Mouse (Mus musculus) T-cell, adult 2 months (primary cell): ENCODE measurements around the gene Zfp609.
"Not testable (repeated sequence)": the region's sequence is repeated elsewhere in the genome, so short reads cannot be mapped to it uniquely, and the experiment has no call there.

Experiments used
- DNase-seq: peaks from one replicate; pipeline ENCODE4 v3.0.0; 2022; ENCODE audit warnings: low spot score

Gene Zfp609

DNA sequence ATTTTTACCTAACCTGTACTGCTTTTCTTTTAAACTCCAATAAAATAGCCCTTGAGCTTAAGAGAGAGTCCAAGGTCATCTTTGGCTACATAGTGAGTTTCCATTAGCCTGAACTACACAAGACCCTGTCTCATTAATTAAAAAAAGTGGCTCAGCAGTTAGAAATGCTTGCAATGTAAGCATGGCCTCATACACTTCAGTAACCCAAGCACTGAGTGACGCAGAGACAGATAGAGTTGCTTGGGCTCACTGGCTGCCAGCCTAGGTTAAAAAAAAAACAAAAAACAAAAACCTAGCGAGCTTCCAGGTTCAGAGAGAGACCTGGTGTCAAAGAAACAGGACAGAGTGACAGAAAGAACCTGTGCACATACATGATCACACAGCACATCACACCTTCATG, 14.5 kb downstream of the Zfp609 start:
- DNase-seq = no peak

- no peak for DNase-seq
Observed at GRCm38 (mm10) chr9:65811784-65812183, 15.6 kb downstream of the Zfp609 start.

GRCm38 (mm10) chr9:65807818-65808217, 19.5 kb downstream of the Zfp609 start:
- DNase-seq = no peak

- DNase-seq = no peak
Observed at GRCm38 (mm10) chr9:65807251-65807650, 20.1 kb downstream of the Zfp609 start.

DNA sequence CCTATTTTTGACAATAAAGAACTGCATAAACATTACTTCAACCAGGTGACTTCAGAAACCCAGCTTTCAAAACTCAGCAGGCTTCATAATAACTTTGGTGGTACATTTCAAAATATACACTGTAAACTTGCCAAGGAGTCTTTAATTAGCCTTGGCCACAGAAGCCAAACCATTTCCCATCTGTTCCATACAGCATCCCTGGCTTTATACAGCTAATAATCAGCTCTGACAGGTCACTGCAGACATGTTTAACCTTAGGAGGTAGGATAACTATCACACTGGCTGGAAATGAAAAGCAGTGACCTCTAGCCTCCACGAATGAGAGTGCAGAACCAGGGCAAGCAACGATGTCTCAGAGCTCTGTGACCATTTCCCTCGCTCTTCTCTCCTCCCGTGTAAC, 27.6 kb downstream of the Zfp609 start:
- DNase-seq = no peak

DNA sequence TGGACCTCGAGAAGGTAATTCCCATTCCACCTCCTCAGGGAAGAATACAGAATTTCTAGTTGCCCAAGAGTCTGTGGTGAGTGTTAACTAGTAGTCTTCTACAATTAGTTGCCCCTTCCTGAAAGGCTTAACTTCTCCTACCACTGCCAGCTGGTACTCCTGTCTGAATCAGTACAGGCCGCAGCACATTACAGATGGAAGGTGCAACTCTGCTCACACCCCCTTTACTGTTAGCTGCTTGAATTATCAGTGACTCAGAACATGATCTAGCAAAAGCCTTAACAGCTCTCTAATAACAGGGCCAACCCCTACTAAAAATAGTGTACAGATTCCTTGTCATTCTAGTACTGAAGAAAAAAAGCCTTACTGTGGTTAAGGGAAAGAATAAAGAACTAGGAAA, 31.7 kb downstream of the Zfp609 start:
- DNase-seq = no peak

DNA sequence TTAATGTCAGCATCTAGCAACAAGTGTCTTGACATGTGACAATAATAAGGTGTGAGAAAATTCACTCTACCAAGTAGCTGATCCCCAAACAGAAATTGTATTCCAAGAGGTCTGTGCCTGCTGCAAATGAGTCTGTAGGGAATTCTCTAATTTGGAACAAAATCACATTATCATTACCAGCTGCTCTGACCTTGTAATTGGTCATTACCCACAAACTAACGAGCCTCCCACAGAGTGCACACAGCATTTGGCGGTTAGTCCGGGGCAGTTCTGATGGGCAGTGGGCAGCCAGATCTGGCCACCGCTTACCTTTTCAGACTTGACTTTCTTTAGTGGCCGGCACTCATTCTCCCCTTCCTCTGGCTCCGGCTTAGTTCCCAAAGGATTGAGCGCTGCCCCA, 33.1 kb downstream of the Zfp609 start:
- no peak for DNase-seq

GRCm38 (mm10) chr9:65793506-65793905, 33.9 kb downstream of the Zfp609 start:
- no peak for DNase-seq

GRCm38 (mm10) chr9:65793086-65793485, 34.3 kb downstream of the Zfp609 start:
- DNase-seq = no peak

DNA sequence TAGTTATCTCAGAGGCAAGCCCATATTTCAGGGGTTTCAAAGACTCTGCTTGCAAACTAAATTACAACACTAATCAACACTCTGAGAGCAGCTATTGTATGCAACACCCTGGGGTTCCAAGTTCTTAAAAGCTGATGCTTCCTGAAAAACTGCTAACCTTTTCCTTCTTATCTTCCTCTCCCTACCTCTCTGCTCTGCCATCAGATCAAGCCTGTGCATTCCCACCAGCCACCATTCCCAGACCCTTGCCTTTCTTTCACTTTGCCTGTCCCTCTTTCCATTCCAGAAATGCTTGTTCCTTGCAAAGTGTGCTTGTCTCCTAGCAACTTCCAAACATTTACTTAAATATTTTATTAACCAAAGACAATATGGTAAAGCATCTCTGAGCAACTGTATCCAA, 35.5 kb downstream of the Zfp609 start:
- no peak for DNase-seq

GRCm38 (mm10) chr9:65791106-65791505, 36.3 kb downstream of the Zfp609 start:
- no peak for DNase-seq

- no peak for DNase-seq
Observed at GRCm38 (mm10) chr9:65789788-65790187, 37.6 kb downstream of the Zfp609 start.

DNA sequence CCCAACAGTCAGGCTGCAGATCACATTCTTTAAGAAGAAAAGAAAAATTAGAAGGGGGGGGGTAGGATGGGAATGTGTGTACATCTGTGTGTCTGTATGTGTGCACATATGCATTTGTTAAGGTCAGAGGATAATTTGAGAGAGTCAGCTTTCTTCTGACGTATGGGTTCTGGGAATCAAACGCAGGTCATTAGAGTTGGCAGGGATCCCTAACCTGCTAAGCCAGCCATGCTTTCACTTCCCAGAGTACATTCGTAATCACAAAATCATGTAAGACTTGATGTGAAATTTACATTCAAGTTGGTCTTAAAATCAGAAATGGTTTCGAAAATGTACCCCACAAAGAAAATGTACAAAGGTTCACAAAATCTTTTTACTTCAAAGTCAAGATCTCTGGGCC, 38.8 kb downstream of the Zfp609 start:
- no peak for DNase-seq

- no peak for DNase-seq
Observed at GRCm38 (mm10) chr9:65787829-65788344, 39.5 kb downstream of the Zfp609 start.

DNA sequence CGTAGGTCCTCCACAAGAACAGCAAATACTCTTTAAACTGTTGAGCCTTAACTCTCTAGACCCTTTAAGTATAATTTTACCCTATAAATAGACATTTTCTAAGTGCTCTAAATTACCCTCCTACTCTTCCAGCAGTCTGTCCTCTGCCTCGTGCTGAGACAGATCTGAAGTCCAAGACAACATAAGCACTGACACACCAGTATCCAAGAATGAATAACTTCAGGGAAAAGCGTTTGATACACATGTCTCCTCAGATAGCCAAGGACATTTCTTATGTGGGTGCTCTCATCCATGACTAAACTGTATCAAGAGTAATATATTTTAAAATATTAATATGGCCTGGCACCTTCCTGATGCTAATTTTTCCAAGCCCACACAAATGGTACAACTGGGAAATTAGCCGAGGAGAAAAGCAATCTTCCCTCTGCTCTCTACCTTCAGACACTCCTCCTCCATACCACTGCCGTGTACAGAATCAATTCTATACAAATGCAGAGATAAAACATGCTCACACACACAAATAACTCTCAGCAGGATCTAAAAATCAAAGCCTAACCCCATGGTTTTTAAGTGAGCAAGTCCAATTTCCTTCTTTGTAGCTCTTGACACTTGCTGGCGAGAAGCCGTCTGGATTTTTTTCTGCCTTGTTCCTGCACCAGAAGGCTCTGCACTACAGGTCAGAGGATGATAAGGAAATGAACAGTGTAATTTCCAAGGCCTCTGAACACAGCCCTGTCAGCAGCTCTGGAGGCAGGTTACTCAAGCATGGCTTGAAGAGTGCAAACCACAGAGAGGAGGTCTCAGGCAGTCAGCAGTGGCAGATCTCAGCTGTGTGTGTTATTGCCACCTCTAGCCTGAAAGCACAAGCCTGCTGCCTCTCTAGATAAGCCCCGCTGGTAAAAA, 40.2 kb downstream of the Zfp609 start:
- no peak for DNase-seq

GRCm38 (mm10) chr9:65785772-65786368, 41.5 kb downstream of the Zfp609 start:
- no peak for DNase-seq

GRCm38 (mm10) chr9:65779619-65780018, 47.7 kb downstream of the Zfp609 start:
- DNase-seq = not testable (repeated sequence)

DNA sequence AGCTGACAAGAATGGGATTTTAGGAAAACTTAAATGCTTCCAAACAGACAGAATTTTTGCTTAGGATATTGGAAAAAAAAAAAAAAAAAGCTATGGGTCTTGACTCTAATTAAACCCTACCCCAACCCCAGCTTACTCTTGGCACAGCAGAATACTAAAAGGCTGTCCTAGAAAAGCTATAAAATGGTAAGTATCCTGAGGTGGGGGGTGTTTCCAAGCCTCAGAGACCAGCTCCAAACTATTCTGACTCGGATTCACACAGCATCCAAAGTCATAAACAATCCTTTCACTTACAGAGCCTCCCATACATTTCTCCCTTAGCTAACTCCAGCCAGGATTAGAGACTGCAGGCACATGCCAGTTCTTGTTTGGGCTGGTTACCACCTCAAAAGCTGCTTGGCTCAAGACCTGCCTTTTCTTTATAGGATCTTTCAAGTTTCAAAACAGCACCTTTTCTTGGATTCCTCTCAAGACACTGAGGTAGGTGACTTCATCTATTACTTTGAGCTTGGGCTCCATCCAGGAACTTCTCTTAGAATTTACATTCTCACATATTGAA, 50.4 kb downstream of the Zfp609 start:
- DNase-seq = no peak

GRCm38 (mm10) chr9:65776137-65776872, 51.1 kb downstream of the Zfp609 start:
- no peak for DNase-seq

GRCm38 (mm10) chr9:65773783-65774182, 53.6 kb downstream of the Zfp609 start:
- DNase-seq = no peak

- no peak for DNase-seq
Observed at GRCm38 (mm10) chr9:65771011-65771664, 56.2 kb downstream of the Zfp609 start.

GRCm38 (mm10) chr9:65762728-65763127, 64.6 kb downstream of the Zfp609 start:
- DNase-seq = no peak
